Mouse (Mus musculus) MEL (cell line): ENCODE data around the gene Stac3.

ENCODE experiments used
- CTCF ChIP-seq, 3 experiments: IDR thresholded peaks in 2 of 3; conservative IDR thresholded peaks in 1 of 3; 2 replicates each; pipeline ENCODE4 v1.5.1; 2011 to 2012; ENCODE audit warnings: low read length in 3 of 3, low read depth in 2 of 3, mild to moderate bottlenecking in 2 of 3, improper control_type of control experiment in 1 of 3, inconsistent platforms in 1 of 3, mixed read lengths in 1 of 3, moderate library complexity in 1 of 3; ENCODE audit not compliant: control insufficient read depth in 1 of 3, insufficient read depth in 1 of 3, poor library complexity in 1 of 3, severe bottlenecking in 1 of 3
- ETS1 ChIP-seq: IDR thresholded peaks from 2 replicates; pipeline ENCODE4 v1.6.1; 2012; ENCODE audit warnings: low read depth, mild to moderate bottlenecking, inconsistent platforms, low read length, improper control_type of control experiment, moderate library complexity
- HCFC1 ChIP-seq: IDR thresholded peaks from 2 replicates; pipeline ENCODE4 v1.6.1; 2012; ENCODE audit warnings: low read depth, mild to moderate bottlenecking, inconsistent platforms, low read length, improper control_type of control experiment, moderate library complexity
- KAT2A ChIP-seq: conservative IDR thresholded peaks from 2 replicates; pipeline ENCODE4 v1.6.1; 2012; ENCODE audit warnings: low read depth, low read length, improper control_type of control experiment, inconsistent platforms
- MAX ChIP-seq: IDR thresholded peaks from 2 replicates; pipeline ENCODE4 v1.6.1; 2011; ENCODE audit warnings: low read length, improper control_type of control experiment
- POLR2A ChIP-seq, 2 experiments: IDR thresholded peaks; 2 replicates each; pipeline ENCODE4 v1.6.1; 2011 to 2012; ENCODE audit warnings: low read length in 2 of 2, mild to moderate bottlenecking in 2 of 2, control low read depth in 1 of 2, improper control_type of control experiment in 1 of 2, low read depth in 1 of 2, moderate library complexity in 1 of 2; ENCODE audit not compliant: control insufficient read depth in 1 of 2, insufficient read depth in 1 of 2, poor library complexity in 1 of 2
- POLR2AphosphoS2 ChIP-seq: IDR thresholded peaks from 2 replicates; pipeline ENCODE4 v1.6.1; 2011; ENCODE audit warnings: low read length, improper control_type of control experiment
- TCF12 ChIP-seq: IDR thresholded peaks from 2 replicates; pipeline ENCODE4 v1.6.1; 2014; ENCODE audit warnings: low read depth, mild to moderate bottlenecking, inconsistent platforms, low read length, improper control_type of control experiment, moderate library complexity
- USF2 ChIP-seq, 2 experiments: IDR thresholded peaks; 2 replicates each; pipeline ENCODE4 v1.6.1; 2011 to 2012; ENCODE audit warnings: improper control_type of control experiment in 2 of 2, low read length in 2 of 2, borderline replicate concordance in 1 of 2, inconsistent platforms in 1 of 2, low read depth in 1 of 2, mild to moderate bottlenecking in 1 of 2; ENCODE audit not compliant: insufficient read depth in 1 of 2
- ZNF384 ChIP-seq: IDR thresholded peaks from 2 replicates; pipeline ENCODE4 v1.6.1; 2012; ENCODE audit warnings: low read depth, mild to moderate bottlenecking, inconsistent platforms, low read length, improper control_type of control experiment

GRCm38 (mm10) chr10:127534036-127534928, 32.8 kb downstream of the Stac3 start, which contains the start of gene Nxph4:
- no peak for TF ChIP-seq CTCF (IDR thresholded peaks at IDR 0.05 in 2 of 3, conservative IDR thresholded peaks at IDR 0.05 in 1 of 3; ENCODE audit: control insufficient read depth in 1 of 3, insufficient read depth in 1 of 3, low read depth in 2 of 3, low read length in 3 of 3, poor library complexity in 1 of 3, severe bottlenecking in 1 of 3)
- TF ChIP-seq USF2 (IDR thresholded peaks at IDR 0.05; ENCODE audit: borderline replicate concordance in 1 of 2, insufficient read depth in 1 of 2, low read depth in 1 of 2, low read length in 2 of 2), result no peak
- no peak for TF ChIP-seq TCF12
- no peak for TF ChIP-seq ETS1
- TF ChIP-seq ZNF384, result no peak
- TF ChIP-seq HCFC1, result no peak
- no peak for TF ChIP-seq POLR2AphosphoS2
- TF ChIP-seq POLR2A (IDR thresholded peaks at IDR 0.05; ENCODE audit: control insufficient read depth in 1 of 2, insufficient read depth in 1 of 2, low read depth in 1 of 2, low read length in 2 of 2, poor library complexity in 1 of 2), result no peak
- no peak for TF ChIP-seq MAX
- TF ChIP-seq KAT2A, result no peak
